Mouse (Mus musculus): ENCODE measurements around the gene Adamtsl1.

DNA sequence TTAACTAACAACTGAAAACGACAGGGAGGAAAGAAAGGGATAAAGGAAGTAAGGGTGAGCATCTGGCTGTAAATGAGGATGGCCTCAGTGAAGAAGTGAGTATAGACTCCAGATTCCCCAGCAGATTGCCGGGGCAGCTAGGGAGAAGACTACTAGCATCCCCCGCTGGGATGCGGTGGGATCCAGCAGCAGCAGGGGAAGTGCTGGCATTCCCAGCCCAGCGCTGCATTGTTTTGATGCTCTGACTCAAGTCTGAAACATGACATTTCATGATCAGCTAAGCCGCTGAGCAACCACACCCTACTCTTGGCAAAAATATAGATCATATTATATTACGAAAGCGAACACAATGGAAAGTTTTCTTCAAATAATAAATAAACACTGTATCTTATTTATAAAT lies 526.9 kb downstream of the Adamtsl1 start:
- no peak for TF ChIP-seq CTCF (conservative IDR thresholded peaks at IDR 0.05; ENCODE audit: insufficient read depth, insufficient read length, low read depth, low read length)
- TF ChIP-seq POLR2A (IDR thresholded peaks at IDR 0.05; ENCODE audit: low read depth, low read length), result no peak

All from kidney, adult 2 months (tissue).